In the genomic region with DNA sequence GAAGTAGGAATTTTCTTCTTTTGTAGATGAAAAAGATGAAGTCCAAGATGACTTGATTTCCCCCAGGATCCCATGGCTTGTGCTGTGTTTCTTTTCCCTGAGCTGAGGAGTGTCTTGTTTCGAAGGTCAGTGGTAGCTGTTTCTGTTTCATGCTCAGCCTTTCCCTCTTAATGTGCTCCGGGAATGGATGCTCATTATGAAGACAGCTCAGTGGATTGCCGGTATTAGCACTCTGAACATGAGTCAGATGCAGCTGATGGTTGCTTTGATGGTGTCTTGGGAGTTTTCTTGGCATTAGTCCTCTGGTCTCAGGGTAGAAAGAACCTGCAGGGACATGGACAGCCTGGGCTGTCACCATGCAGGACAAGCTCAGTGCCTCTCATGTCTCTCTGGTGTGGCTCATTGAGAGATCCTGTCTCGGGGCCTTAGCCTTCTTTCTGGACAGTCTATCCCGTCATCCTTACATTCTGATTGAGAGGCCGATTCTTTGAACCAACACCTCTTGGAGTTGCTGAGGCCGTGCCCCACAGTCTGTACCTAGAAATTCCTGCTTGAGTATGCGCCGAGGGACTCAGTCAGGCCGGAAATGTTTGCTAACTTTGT, we compare ENCODE assay signal across 27 mouse cellular contexts. TPM values are rescaled to one million over a fixed set of nuclear protein-coding genes. Genes with fewer than 3 reads are reported as not detected.
DNase-seq lines count a peak whose midpoint lies in the region; ATAC-seq and TF ChIP-seq lines count a peak whose summit lies in the region.
"Had no signal": no experiment of that assay in that cellular context is flagged by ENCODE, and none has a peak within 500 bp of the region (broad histone marks: within the 10 kb centered on the region; RNA-seq: fewer than 3 reads in every experiment).

No protein-coding gene starts in this region.

- no peak for TF ChIP-seq CTCF in layer of hippocampus, adult 2 months (conservative IDR thresholded peaks at IDR 0.05)
- no peak for TF ChIP-seq CTCF in spleen, adult 2 months (IDR thresholded peaks at IDR 0.05; ENCODE audit: extremely low read depth, insufficient read depth, insufficient read length, insufficient replicate concordance)

- H3K4me3 ChIP-seq in layer of hippocampus, adult 2 months, result no peak overlapping the region
- H3K4me3 ChIP-seq in spleen, adult 2 months (ENCODE audit: extremely low read depth, insufficient read depth, insufficient read length), result no peak overlapping the region
- H3K4me3 ChIP-seq: erythroblast, embryonic 14.5 days; forebrain, embryonic 12.5 days; hindbrain, embryonic 12.5 days; kidney, embryonic 15.5 days; neural tube, embryonic 15.5 days had no signal

- TF ChIP-seq POLR2A in spleen, adult 2 months (IDR thresholded peaks at IDR 0.05; ENCODE audit: low read depth, low read length), result no peak

- peak; percentile 47 for ATAC-seq in inflammation-experienced regulatory T-cells, adult 6 months
- no peak for ATAC-seq in erythroid progenitor cell, adult 5-6 weeks (replicated peaks; ENCODE audit: low FRiP score, poor library complexity, severe bottlenecking)
- ATAC-seq: forebrain, postnatal 0 days; hindbrain, postnatal 0 days; intestine, postnatal 0 days; Patski had no signal

- H3K4me1 ChIP-seq in spleen, adult 2 months (ENCODE audit: control insufficient read depth, insufficient read depth, insufficient read length), result peaks cover 44% of the 10 kb centered on the region; the same call in 1 of the 2 replicates

- WGBS in spleen, adult 2 months, result 85% methylated on average over 10 of the region's 10 CpGs

- peak overlapping the region; percentile 25; the same call in 1 of the 2 replicates for H3K27ac ChIP-seq in layer of hippocampus, adult 2 months
- H3K27ac ChIP-seq in spleen, adult 2 months (ENCODE audit: insufficient read depth, low read length), result peak overlapping the region; percentile 16; the same call in 1 of the 2 replicates
- H3K27ac ChIP-seq: forebrain, embryonic 12.5 days; hindbrain, embryonic 12.5 days; hindbrain, postnatal 0 days; kidney, embryonic 15.5 days; liver, embryonic 14.5 days; neural tube, embryonic 15.5 days had no signal

- DNase-seq in layer of hippocampus, adult 2 months (ENCODE audit: low spot score in 2 of 2), result no peak
- DNase-seq in layer of hippocampus, adult 9-11 months, result no peak
- DNase-seq in spleen, adult 2 months (ENCODE audit: low read depth in 1 of 2, low spot score in 2 of 2), result no peak
- DNase-seq in spleen, postnatal 4 days (ENCODE audit: low spot score in 2 of 2), result no peak
- peak; percentile 39 for DNase-seq in R1 (ENCODE audit: low read depth, low spot score)
- DNase-seq in adrenal gland, adult 8-10 months, result no peak
- DNase-seq: adrenal gland, postnatal 25 days; cerebellum, adult 2 months; cerebellum, postnatal 14 days; forebrain, postnatal 0 days; left cerebral cortex, postnatal 4 days; lung, adult 2 months; lung, postnatal 14 days; midbrain, embryonic 14.5 days; spleen, adult 18-20 months; thymus, postnatal 14 days had no signal

- H3K36me3 ChIP-seq in spleen, adult 2 months (ENCODE audit: control insufficient read depth, insufficient read depth, low read length), result peaks cover 2% of the 10 kb centered on the region; the same call in 1 of the 2 replicates
- H3K36me3 ChIP-seq: hindbrain, embryonic 12.5 days; kidney, embryonic 15.5 days; neural tube, embryonic 15.5 days had no signal

- no peaks in the 10 kb centered on the region for H3K27me3 ChIP-seq in spleen, adult 2 months (ENCODE audit: control insufficient read depth, insufficient read depth, low read length)
- H3K27me3 ChIP-seq: forebrain, embryonic 12.5 days; hindbrain, embryonic 12.5 days; kidney, embryonic 15.5 days; neural tube, embryonic 15.5 days; Patski had no signal

RNA-seq across cellular contexts. Expression of a gene that starts 17.7 kb away (rescaled TPM):
- total RNA-seq in layer of hippocampus, adult 2 months (2021), result 100 to 1,000 TPM; 257 to 258 TPM
- 34.8 and 39.1 TPM in 2 replicates for polyA plus RNA-seq in spleen, adult 2 months (2012; rRNA removed)
- 10 to 100 TPM; 24.8 to 35.4 (median 25.0) TPM for polyA plus RNA-seq in inflammation-experienced regulatory T-cells, adult 6 months (2017; shearing (Covaris generic))
- 12.6 and 16.2 TPM in 2 replicates for total RNA-seq in erythroid progenitor cell, adult 5-6 weeks (2015; ENCODE audit: low replicate concordance)
- 5.9 and 7.9 TPM in 2 replicates for total RNA-seq in erythroid progenitor cell, adult 5-6 weeks (2017; ENCODE audit: low replicate concordance)
- 100 to 1,000 TPM in 1 of 4 experiments, 10 to 100 TPM in 3; 73.5 to 114 (median 87.4) TPM for total RNA-seq in adrenal gland, adult 8-10 months (2022)

RNA-seq across cellular contexts. Expression of a gene that starts 27.5 kb away (rescaled TPM):
- 10 to 100 TPM; 47.2 to 51.9 TPM for total RNA-seq in layer of hippocampus, adult 2 months (2021)
- polyA plus RNA-seq in spleen, adult 2 months (2012; rRNA removed), result 81.7 and 121 TPM in 2 replicates
- polyA plus RNA-seq in inflammation-experienced regulatory T-cells, adult 6 months (2017; shearing (Covaris generic)), result 100 to 1,000 TPM; 149 to 308 (median 151) TPM
- 898 and 1,003 TPM in 2 replicates for total RNA-seq in erythroid progenitor cell, adult 5-6 weeks (2015; ENCODE audit: low replicate concordance)
- total RNA-seq in erythroid progenitor cell, adult 5-6 weeks (2017; ENCODE audit: low replicate concordance), result 562 and 723 TPM in 2 replicates
- total RNA-seq in adrenal gland, adult 8-10 months (2022), result 10 to 100 TPM; 58.8 to 71.5 (median 65.4) TPM

RNA-seq across cellular contexts. Expression of a gene that starts 33.0 kb away (rescaled TPM):
- total RNA-seq in layer of hippocampus, adult 2 months (2021), result 10 to 100 TPM; 30.3 to 32.9 TPM
- 40.7 and 154 TPM in 2 replicates for polyA plus RNA-seq in spleen, adult 2 months (2012; rRNA removed)
- 10 to 100 TPM; 28.2 to 45.1 (median 37.2) TPM for polyA plus RNA-seq in inflammation-experienced regulatory T-cells, adult 6 months (2017; shearing (Covaris generic))
- 19.7 and 28.8 TPM in 2 replicates for total RNA-seq in erythroid progenitor cell, adult 5-6 weeks (2015; ENCODE audit: low replicate concordance)
- 10.1 and 11.7 TPM in 2 replicates for total RNA-seq in erythroid progenitor cell, adult 5-6 weeks (2017; ENCODE audit: low replicate concordance)
- total RNA-seq in adrenal gland, adult 8-10 months (2022), result 10 to 100 TPM; 44.1 to 48.7 (median 46.3) TPM

Comparison
In these comparisons a context has a peak if more than half of its experiments do, and no peak if none do; other contexts are left out.
1. RNA of a gene that starts 17.7 kb away (total RNA-seq): 257 to 258 TPM in layer of hippocampus, adult 2 months and 73.5 to 114 TPM in adrenal gland, adult 8-10 months; 5.9 to 16.2 TPM in erythroid progenitor cell, adult 5-6 weeks; every median in the first group is over 4 times any median in the second.
2. RNA of a gene that starts 27.5 kb away (total RNA-seq): 562 to 1,003 TPM in erythroid progenitor cell, adult 5-6 weeks; 58.8 to 71.5 TPM in adrenal gland, adult 8-10 months and 47.2 to 51.9 TPM in layer of hippocampus, adult 2 months; every median in the first group is over 4 times any median in the second.